Mouse (Mus musculus) CH12.LX (cell line): ENCODE results near the gene Wdr72.

Experiments used
- CTCF ChIP-seq, 2 experiments: IDR thresholded peaks in 1 of 2; conservative IDR thresholded peaks in 1 of 2; 2 replicates each; pipeline ENCODE4 v1.5.1; 2011 to 2012; ENCODE audit warnings: low read depth in 2 of 2, low read length in 2 of 2, improper control_type of control experiment in 1 of 2, inconsistent platforms in 1 of 2, mild to moderate bottlenecking in 1 of 2, moderate library complexity in 1 of 2
- POLR2A ChIP-seq: IDR thresholded peaks from 2 replicates; pipeline ENCODE4 v1.6.1; 2011; ENCODE audit warnings: low read depth, mild to moderate bottlenecking, improper control_type of control experiment, low read length
- SMC3 ChIP-seq: IDR thresholded peaks from 2 replicates; pipeline ENCODE4 v1.6.1; 2011; ENCODE audit warnings: low read depth, low read length, improper control_type of control experiment
- USF1 ChIP-seq: IDR thresholded peaks from 2 replicates; pipeline ENCODE4 v1.6.1; 2014; ENCODE audit warnings: low read depth, mild to moderate bottlenecking, inconsistent platforms, low read length, improper control_type of control experiment

DNA sequence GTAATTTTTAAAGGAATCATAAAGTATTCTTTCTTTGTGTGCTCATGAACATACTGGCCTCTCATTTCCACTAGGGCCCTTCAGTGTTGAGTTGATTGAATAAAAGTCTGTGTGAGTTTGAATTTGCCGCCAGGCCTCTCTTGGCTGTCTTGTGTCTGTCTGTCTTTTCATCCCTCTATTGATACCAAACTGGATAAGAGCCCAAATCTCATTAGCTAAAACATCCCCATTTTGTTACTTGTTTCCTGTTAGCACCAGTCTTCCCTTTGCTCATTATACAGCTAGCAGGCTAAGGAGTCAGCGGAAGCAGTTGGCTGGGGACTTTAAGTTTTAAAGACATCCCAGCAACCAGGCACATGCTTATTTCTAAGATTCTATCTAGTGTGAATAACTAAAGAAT lies 84.7 kb downstream of the Wdr72 start:
- no peak for TF ChIP-seq CTCF (conservative IDR thresholded peaks at IDR 0.05 in 1 of 2, IDR thresholded peaks at IDR 0.05 in 1 of 2; ENCODE audit: low read depth in 2 of 2, low read length in 2 of 2)
- TF ChIP-seq SMC3 = no peak
- TF ChIP-seq POLR2A = no peak
- no peak for TF ChIP-seq USF1
